Mouse (Mus musculus): Measurements from ENCODE around the gene Klkb1.

- TF ChIP-seq USF1 (IDR thresholded peaks at IDR 0.05; ENCODE audit: low read depth) (no peak), POLR2AphosphoS2 (IDR thresholded peaks at IDR 0.05; ENCODE audit: insufficient read length, low read depth) (no peak), E2F4 (IDR thresholded peaks at IDR 0.05; ENCODE audit: insufficient read depth) (no peak), POLR2A (IDR thresholded peaks at IDR 0.05; ENCODE audit: insufficient read length, low read depth) (no peak), CEBPB (IDR thresholded peaks at IDR 0.05; ENCODE audit: insufficient read depth, poor library complexity, severe bottlenecking) (no peak), REST (IDR thresholded peaks at IDR 0.05; ENCODE audit: insufficient read depth, insufficient read length) (no peak), SRF (IDR thresholded peaks at IDR 0.05; ENCODE audit: control insufficient read depth, insufficient read length, low read depth) (no peak), MAX (IDR thresholded peaks at IDR 0.05; ENCODE audit: low read depth) (no peak), MYOG (IDR thresholded peaks at IDR 0.05; ENCODE audit: control insufficient read depth in 1 of 3, insufficient read depth in 1 of 3, insufficient read length in 2 of 3, low read depth in 2 of 3) (no peak), TCF3 (IDR thresholded peaks at IDR 0.05; ENCODE audit: insufficient read length, low read depth) (no peak), MYOD1 (IDR thresholded peaks at IDR 0.05; ENCODE audit: control insufficient read depth in 1 of 3, insufficient read length in 2 of 3, low read depth in 2 of 3) (no peak)
These were observed 55.3 kb downstream of the Klkb1 start for GRCm38 (mm10) chr8:45239363-45239762.
